Mouse (Mus musculus) liver, embryonic 14.5 days (tissue): ENCODE measurements around the gene Dhx58.

Experiments used
- CTCF ChIP-seq: IDR thresholded peaks from 2 replicates; pipeline ENCODE4 v1.5.1; 2016; ENCODE audit warnings: antibody characterized with exemption, low read depth, control low read depth
- EP300 ChIP-seq: IDR thresholded peaks from 2 replicates; pipeline ENCODE4 v1.6.1; 2016; ENCODE audit warnings: antibody characterized with exemption, low read depth

DNA sequence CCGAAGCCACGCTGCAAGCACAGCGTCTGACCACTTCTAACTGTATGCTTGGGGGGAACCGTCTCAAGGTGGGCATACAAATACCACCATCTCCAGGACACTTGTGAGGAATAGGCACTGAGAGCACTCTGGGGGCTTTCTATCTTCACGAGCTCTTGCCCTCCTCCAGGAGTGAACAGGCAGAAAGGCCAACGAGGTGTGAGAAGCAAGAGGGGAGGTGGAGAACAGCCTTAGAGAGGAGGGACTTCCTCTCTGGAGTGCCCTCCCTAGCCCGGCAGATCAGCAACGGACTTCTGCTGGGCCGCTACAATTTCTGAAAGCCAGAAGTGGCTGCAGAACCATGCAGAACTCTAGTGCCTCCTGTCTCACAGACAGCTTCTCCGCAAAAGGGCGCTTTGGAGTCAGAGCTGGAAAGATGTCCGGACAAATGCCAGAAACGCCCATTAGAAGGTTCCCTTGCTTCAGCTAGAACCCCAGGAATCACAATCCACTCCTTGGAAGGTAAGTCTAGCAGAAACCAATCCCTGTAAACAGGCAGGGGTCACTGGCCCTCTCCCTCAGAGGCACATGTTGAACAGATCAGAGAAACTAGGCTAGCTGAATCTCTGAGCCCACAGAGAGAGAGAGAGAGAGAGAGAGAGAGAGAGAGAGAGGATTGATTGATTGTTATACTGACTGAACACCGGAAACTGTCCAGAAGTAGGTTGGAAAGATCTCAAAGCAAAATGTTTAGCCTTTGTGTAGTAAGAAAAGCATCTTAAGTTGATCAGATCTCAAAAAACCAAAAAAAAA is 32.1 kb upstream of the Dhx58 start:
- TF ChIP-seq EP300 (no peak), CTCF (no peak)
